Mouse (Mus musculus): ENCODE measurements at regions not wholly inside any gene's neighbourhood (a gene's known extent, or its start where the extent isn't known, plus 50 kb on each side); places are given as distances from the start of the nearest gene placed in this dataset.

GRCm38 (mm10) chr17:49185052-49185612 lies 243.0 kb upstream of the Mocs1 start:
- 44% methylated on average over 8 of the region's 8 CpGs for WGBS (ENCODE audit: insufficient replicate concordance)
- H3K27me3 ChIP-seq: no peaks in the 10 kb centered on the region; the same call in 1 of the 2 replicates

DNA sequence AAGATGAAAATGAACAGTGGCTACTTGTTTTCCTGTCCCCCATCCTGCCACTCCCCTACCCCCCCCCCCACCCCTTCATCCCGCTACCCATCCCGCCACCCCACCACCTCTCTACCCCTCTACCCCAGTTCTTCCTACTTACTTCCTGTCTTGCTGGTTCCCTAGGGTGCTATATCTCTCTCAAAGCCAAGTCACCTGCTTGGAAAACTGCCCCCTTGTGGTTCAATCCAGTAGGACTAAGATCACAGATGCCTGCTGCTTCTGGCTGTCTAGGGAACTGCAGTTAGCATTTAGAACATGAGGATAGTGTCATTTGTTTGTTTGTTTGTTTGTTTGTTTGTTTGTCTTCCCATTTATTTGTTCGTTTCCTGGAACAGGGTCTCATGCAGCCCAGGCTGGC lies 238.4 kb upstream of the Mocs1 start:
- 26% methylated on average over 3 of the region's 3 CpGs for WGBS (ENCODE audit: insufficient replicate concordance)
- Histone ChIP-seq H3K4me2 (no peak overlapping the region), H3K4me3 (replicated peaks) (no peak overlapping the region), H3K4me1 (replicated peaks) (no peaks in the 10 kb centered on the region), H3K9ac (no peak overlapping the region), H3K9me3 (replicated peaks) (no peaks in the 10 kb centered on the region), H3K27ac (replicated peaks) (no peak overlapping the region), H3K36me3 (replicated peaks) (no peaks in the 10 kb centered on the region), H3K27me3 (no peaks in the 10 kb centered on the region; the same call in 1 of the 2 replicates)
- no peak for ATAC-seq (ENCODE audit: insufficient read depth)

More at GRCm38 (mm10) chr17:49185052-49185612, 243.0 kb upstream of the Mocs1 start:
- Histone ChIP-seq H3K9ac (no peak overlapping the region), H3K27ac (replicated peaks) (no peak overlapping the region), H3K9me3 (replicated peaks) (no peaks in the 10 kb centered on the region), H3K4me2 (no peak overlapping the region), H3K4me1 (replicated peaks) (no peaks in the 10 kb centered on the region), H3K4me3 (replicated peaks) (no peak overlapping the region), H3K36me3 (replicated peaks) (no peaks in the 10 kb centered on the region)
- ATAC-seq (ENCODE audit: insufficient read depth): no peak

- Histone ChIP-seq H3K9ac (no peak overlapping the region), H3K27ac (replicated peaks) (no peak overlapping the region), H3K27me3 (no peaks in the 10 kb centered on the region; the same call in 1 of the 2 replicates), H3K4me2 (no peak overlapping the region), H3K9me3 (replicated peaks) (no peaks in the 10 kb centered on the region), H3K36me3 (replicated peaks) (no peaks in the 10 kb centered on the region), H3K4me1 (replicated peaks) (no peaks in the 10 kb centered on the region), H3K4me3 (replicated peaks) (no peak overlapping the region)
- ATAC-seq (ENCODE audit: insufficient read depth): no peak
- 61% methylated on average over 4 of the region's 4 CpGs for WGBS (ENCODE audit: insufficient replicate concordance)
These were observed 237.8 kb upstream of the Mocs1 start for GRCm38 (mm10) chr17:49190337-49190736.

- Histone ChIP-seq H3K4me3 (replicated peaks) (no peak overlapping the region), H3K9ac (no peak overlapping the region), H3K27me3 (no peaks in the 10 kb centered on the region), H3K9me3 (replicated peaks) (no peaks in the 10 kb centered on the region), H3K36me3 (replicated peaks) (no peaks in the 10 kb centered on the region), H3K4me2 (no peak overlapping the region), H3K4me1 (replicated peaks) (no peaks in the 10 kb centered on the region), H3K27ac (replicated peaks) (no peak overlapping the region)
- ATAC-seq (ENCODE audit: insufficient read depth): no peak
- WGBS (ENCODE audit: insufficient replicate concordance): 58% methylated on average over 8 of the region's 8 CpGs
These were observed 232.0 kb upstream of the Mocs1 start for GRCm38 (mm10) chr17:49196046-49196684.

GRCm38 (mm10) chr17:49201495-49201894 lies 226.7 kb upstream of the Mocs1 start:
- 0 out of 2 replicates have a peak, but pooled peaks cover 2% of the 10 kb centered on the region for H3K9me3 ChIP-seq (replicated peaks)
- H3K27me3 ChIP-seq: no peaks in the 10 kb centered on the region
- H3K36me3 ChIP-seq (replicated peaks): no peaks in the 10 kb centered on the region
- no peak overlapping the region for H3K9ac ChIP-seq
- H3K27ac ChIP-seq (replicated peaks): no peak overlapping the region
- H3K4me3 ChIP-seq (replicated peaks): no peak overlapping the region
- whole genome bisulfite sequencing (ENCODE audit: insufficient replicate concordance): 60% methylated on average over 3 of the region's 3 CpGs
- no peak overlapping the region for H3K4me2 ChIP-seq
- ATAC-seq (ENCODE audit: insufficient read depth): no peak
- no peaks in the 10 kb centered on the region for H3K4me1 ChIP-seq (replicated peaks)

- ATAC-seq (ENCODE audit: insufficient read depth): no peak
- Histone ChIP-seq H3K9ac (no peak overlapping the region), H3K27me3 (no peaks in the 10 kb centered on the region), H3K9me3 (replicated peaks) (0 out of 2 replicates have a peak, but pooled peaks cover 2% of the 10 kb centered on the region), H3K4me3 (replicated peaks) (no peak overlapping the region), H3K27ac (replicated peaks) (no peak overlapping the region), H3K4me1 (replicated peaks) (no peaks in the 10 kb centered on the region), H3K4me2 (no peak overlapping the region), H3K36me3 (replicated peaks) (no peaks in the 10 kb centered on the region)
- 11% methylated on average over 5 of the region's 5 CpGs for WGBS (ENCODE audit: insufficient replicate concordance)
These were observed 223.1 kb upstream of the Mocs1 start for GRCm38 (mm10) chr17:49205095-49205494.

DNA sequence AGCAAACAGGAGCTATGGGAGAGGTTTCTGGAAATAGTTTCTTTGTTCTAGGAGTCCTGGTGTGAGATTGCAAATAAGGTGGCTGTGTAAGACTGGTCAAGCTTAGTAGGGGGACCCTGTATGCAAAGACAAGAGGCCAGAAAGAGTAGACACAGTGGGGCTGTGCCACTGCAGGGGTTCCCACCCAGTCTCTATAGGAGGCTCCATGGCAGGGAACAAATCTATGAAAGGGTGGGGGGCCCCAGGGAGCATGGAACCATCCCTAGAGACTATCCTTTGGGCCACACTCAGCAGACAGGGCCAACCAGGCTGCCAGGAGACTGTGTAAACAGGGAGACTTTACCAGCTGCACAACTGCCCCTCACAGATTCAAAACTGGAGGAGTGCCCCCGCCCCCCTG lies 222.6 kb upstream of the Mocs1 start:
- Histone ChIP-seq H3K4me3 (replicated peaks) (no peak overlapping the region), H3K27ac (replicated peaks) (no peak overlapping the region), H3K9ac (no peak overlapping the region), H3K9me3 (replicated peaks) (0 out of 2 replicates have a peak, but pooled peaks cover 2% of the 10 kb centered on the region), H3K27me3 (no peaks in the 10 kb centered on the region), H3K36me3 (replicated peaks) (no peaks in the 10 kb centered on the region), H3K4me2 (no peak overlapping the region), H3K4me1 (replicated peaks) (no peaks in the 10 kb centered on the region)
- 33% methylated on average over 1 of the region's 1 CpGs for WGBS (ENCODE audit: insufficient replicate concordance)
- ATAC-seq (ENCODE audit: insufficient read depth): no peak

GRCm38 (mm10) chr17:49206708-49207107 lies 221.5 kb upstream of the Mocs1 start:
- no peak overlapping the region for H3K27ac ChIP-seq (replicated peaks)
- no peaks in the 10 kb centered on the region for H3K4me1 ChIP-seq (replicated peaks)
- H3K4me2 ChIP-seq: no peak overlapping the region
- no peaks in the 10 kb centered on the region for H3K36me3 ChIP-seq (replicated peaks)
- 41% methylated on average over 9 of the region's 9 CpGs for WGBS (ENCODE audit: insufficient replicate concordance)
- no peaks in the 10 kb centered on the region for H3K27me3 ChIP-seq
- no peak overlapping the region for H3K4me3 ChIP-seq (replicated peaks)
- ATAC-seq (ENCODE audit: insufficient read depth): no peak
- H3K9me3 ChIP-seq (replicated peaks): 0 out of 2 replicates have a peak, but pooled peaks cover 2% of the 10 kb centered on the region
- H3K9ac ChIP-seq: no peak overlapping the region

- Histone ChIP-seq H3K9ac (no peak overlapping the region), H3K27me3 (no peaks in the 10 kb centered on the region), H3K4me3 (replicated peaks) (no peak overlapping the region), H3K36me3 (replicated peaks) (no peaks in the 10 kb centered on the region), H3K4me1 (replicated peaks) (no peaks in the 10 kb centered on the region), H3K9me3 (replicated peaks) (no peaks in the 10 kb centered on the region), H3K4me2 (no peak overlapping the region), H3K27ac (replicated peaks) (no peak overlapping the region)
- ATAC-seq (ENCODE audit: insufficient read depth): no peak
- 60% methylated on average over 10 of the region's 10 CpGs for WGBS (ENCODE audit: insufficient replicate concordance)
These were observed 219.8 kb upstream of the Mocs1 start for GRCm38 (mm10) chr17:49208315-49208820.

DNA sequence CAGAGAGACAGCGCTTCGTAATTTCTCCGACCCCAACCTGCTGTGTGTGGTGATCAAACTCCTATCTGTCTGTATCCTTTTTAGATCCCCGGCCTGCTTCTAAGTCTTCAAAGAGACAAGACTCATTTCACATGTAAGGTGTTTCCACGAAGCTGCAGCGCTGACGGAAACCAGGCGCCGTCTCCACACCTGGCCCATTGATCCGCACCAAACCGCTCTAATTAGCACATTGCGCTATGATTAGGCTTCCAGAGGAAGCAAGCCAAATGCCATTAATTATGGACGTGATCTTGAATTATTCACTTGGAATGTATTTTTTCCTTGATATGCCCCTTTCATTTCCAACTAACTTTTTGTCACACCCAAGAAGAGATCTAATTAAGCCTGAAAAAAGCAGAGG lies 215.2 kb upstream of the Mocs1 start:
- Histone ChIP-seq H3K27ac (replicated peaks) (no peak overlapping the region), H3K9ac (no peak overlapping the region), H3K27me3 (no peaks in the 10 kb centered on the region)

DNA sequence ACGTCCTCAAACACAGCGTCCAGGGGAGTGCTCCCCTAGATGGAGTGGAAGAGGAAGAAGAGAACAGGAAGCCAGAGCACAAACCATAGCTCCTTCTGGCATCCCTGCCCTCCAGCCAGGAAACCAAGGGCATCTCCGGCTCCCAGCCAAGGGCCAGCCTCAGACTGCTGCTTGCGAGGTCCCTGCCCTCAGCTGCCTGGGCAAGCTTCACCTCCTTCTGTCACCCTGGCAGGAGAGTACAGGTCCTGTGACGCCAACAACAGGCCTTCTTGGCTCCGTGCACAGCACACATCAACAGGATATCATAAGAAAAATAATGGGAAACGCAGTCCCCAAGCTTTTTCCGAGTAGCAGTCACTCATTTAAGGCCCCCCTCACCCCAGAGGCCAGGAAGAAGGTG lies 212.9 kb upstream of the Mocs1 start:
- WGBS (ENCODE audit: insufficient replicate concordance): 41% methylated on average over 8 of the region's 8 CpGs
- no peak overlapping the region for H3K4me2 ChIP-seq
- no peaks in the 10 kb centered on the region for H3K4me1 ChIP-seq (replicated peaks)
- no peak overlapping the region for H3K4me3 ChIP-seq (replicated peaks)
- ATAC-seq (ENCODE audit: insufficient read depth): no peak
- H3K36me3 ChIP-seq (replicated peaks): no peaks in the 10 kb centered on the region
- no peaks in the 10 kb centered on the region for H3K27me3 ChIP-seq
- H3K9ac ChIP-seq: no peak overlapping the region
- no peaks in the 10 kb centered on the region for H3K9me3 ChIP-seq (replicated peaks)
- H3K27ac ChIP-seq (replicated peaks): no peak overlapping the region

More for the DNA sequence above, 215.2 kb upstream of the Mocs1 start:
- Histone ChIP-seq H3K4me2 (no peak overlapping the region), H3K36me3 (replicated peaks) (no peaks in the 10 kb centered on the region), H3K9me3 (replicated peaks) (no peaks in the 10 kb centered on the region), H3K4me3 (replicated peaks) (no peak overlapping the region), H3K4me1 (replicated peaks) (no peaks in the 10 kb centered on the region)
- ATAC-seq (ENCODE audit: insufficient read depth): no peak
- 82% methylated on average over 13 of the region's 13 CpGs for WGBS (ENCODE audit: insufficient replicate concordance)

All from liver, embryonic 15.5 days (tissue).